18 mouse cellular contexts compared by ENCODE assay signal in the genomic region with DNA sequence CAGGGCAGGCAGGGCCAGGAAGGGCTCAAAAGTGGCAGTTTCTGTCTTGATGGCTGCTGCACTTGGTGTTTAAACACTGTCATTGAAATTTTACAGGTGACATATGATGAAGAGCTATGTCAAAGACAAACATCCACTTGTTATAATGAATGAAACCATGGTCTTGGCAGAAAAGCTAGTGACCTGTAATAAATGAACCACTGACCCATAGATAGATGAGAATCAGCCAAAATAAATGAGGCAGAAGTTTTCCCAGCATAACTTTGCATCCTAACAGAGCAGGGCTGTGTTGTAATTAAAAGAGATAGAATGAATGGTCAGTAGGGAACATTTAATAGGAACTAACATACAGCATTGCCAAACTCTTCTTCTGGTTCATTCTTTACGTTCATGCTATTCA. TPM values are rescaled to one million over a fixed set of nuclear protein-coding genes. Genes with fewer than 3 reads are reported as not detected.
"Had no signal": no experiment of that assay in that cellular context is flagged by ENCODE, and none has a peak within 500 bp of the region (broad histone marks: within the 10 kb centered on the region; RNA-seq: fewer than 3 reads in every experiment).

No protein-coding gene starts in this region.

- H3K9ac ChIP-seq: kidney, embryonic 15.5 days; limb, embryonic 13.5 days; liver, embryonic 14.5 days; midbrain, embryonic 15.5 days; neural tube, embryonic 13.5 days had no signal

- H3K4me3 ChIP-seq: kidney, embryonic 15.5 days; limb, embryonic 13.5 days; midbrain, embryonic 15.5 days; neural tube, embryonic 13.5 days had no signal

- H3K4me1 ChIP-seq: limb, embryonic 13.5 days had no signal

- H3K9me3 ChIP-seq: kidney, embryonic 15.5 days; limb, embryonic 13.5 days; midbrain, embryonic 15.5 days; neural tube, embryonic 13.5 days had no signal

- ATAC-seq: midbrain, embryonic 15.5 days had no signal

- DNase-seq: kidney, adult 2 months; kidney, postnatal 14 days; left cerebral cortex, postnatal 4 days; lung, adult 18-20 months; thymus, adult 18-20 months; thymus, postnatal 25 days had no signal

- H3K27me3 ChIP-seq: kidney, embryonic 15.5 days; limb, embryonic 13.5 days; midbrain, embryonic 15.5 days; neural tube, embryonic 13.5 days had no signal

- H3K36me3 ChIP-seq: kidney, embryonic 15.5 days; limb, embryonic 13.5 days; midbrain, embryonic 15.5 days; neural tube, embryonic 13.5 days had no signal

- H3K27ac ChIP-seq: kidney, embryonic 15.5 days; limb, embryonic 13.5 days; liver, embryonic 14.5 days; midbrain, embryonic 15.5 days; neural tube, embryonic 13.5 days had no signal

- H3K4me2 ChIP-seq: kidney, embryonic 15.5 days; limb, embryonic 13.5 days; midbrain, embryonic 15.5 days; neural tube, embryonic 13.5 days had no signal

RNA-seq across cellular contexts. Expression of a gene that starts 4.1 kb away (rescaled TPM):
- total RNA-seq: liver, adult 2 months; megakaryocyte-erythroid progenitor cell, adult 5-6 weeks; monocyte, adult 5-6 weeks had no signal
- polyA plus RNA-seq: kidney, adult 2 months; large intestine, adult 2 months; liver, adult 2 months; liver, embryonic 14.5 days; stomach, embryonic 14.5 days; urinary bladder, adult 2 months had no signal

RNA-seq across cellular contexts. Expression of a gene that starts 58.9 kb away (rescaled TPM):
- total RNA-seq: liver, adult 2 months; megakaryocyte-erythroid progenitor cell, adult 5-6 weeks; monocyte, adult 5-6 weeks had no signal
- polyA plus RNA-seq: kidney, adult 2 months; kidney, embryonic 15.5 days; large intestine, adult 2 months; limb, embryonic 13.5 days; liver, adult 2 months; liver, embryonic 14.5 days; lung, embryonic 16.5 days; neural tube, embryonic 13.5 days; stomach, embryonic 14.5 days; urinary bladder, adult 2 months had no signal
